11 mouse cellular contexts compared by ENCODE assay signal in the genomic region with DNA sequence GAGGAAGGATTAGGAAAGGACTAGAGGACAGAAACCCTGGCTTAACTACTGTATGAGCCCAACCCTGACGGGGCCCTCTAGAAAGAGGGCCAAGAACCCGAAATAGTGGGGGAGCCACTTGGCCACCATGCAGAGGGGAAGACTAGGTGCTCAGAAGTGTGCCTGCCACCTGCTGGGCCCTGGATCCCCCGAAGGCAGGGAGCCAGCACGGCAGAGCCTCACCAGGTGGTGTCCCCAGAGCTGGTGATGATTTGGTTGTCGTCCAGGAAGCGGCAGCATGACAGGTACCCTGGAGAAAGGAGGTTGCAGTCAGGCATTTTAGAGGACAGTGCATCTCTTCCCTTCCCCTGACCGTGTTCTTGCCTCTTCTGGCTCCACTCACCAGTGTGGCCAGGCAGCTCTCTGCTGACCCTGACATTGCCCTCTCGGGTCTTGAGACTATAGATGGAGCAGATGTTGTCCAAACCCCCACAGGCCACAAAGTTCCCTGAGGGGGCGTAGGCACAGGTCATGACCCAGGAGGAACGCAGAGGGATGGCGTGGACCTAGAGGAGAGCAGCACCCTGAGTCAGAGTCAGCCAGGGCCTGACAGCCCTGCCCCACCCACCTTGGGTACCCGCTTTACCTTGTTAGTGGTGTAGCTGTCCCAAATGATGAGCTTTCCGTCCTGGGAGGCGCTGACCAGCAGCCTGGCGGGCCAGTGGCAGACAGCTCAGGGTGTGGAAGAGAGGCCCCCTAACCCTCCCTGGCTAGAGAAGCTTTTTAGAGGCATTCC. TPM values are rescaled to one million over a fixed set of nuclear protein-coding genes. Genes with fewer than 3 reads are reported as not detected.
DNase-seq lines count a peak whose midpoint lies in the region; ATAC-seq lines count a peak whose summit lies in the region.
"Had no signal": no experiment of that assay in that cellular context is flagged by ENCODE, and none has a peak within 500 bp of the region (broad histone marks: within the 10 kb centered on the region; RNA-seq: fewer than 3 reads in every experiment).

No protein-coding gene starts in this region.

- H3K9me3 ChIP-seq in lung, embryonic 15.5 days = no peaks in the 10 kb centered on the region
- H3K9me3 ChIP-seq in limb, embryonic 10.5 days (replicated peaks) = no peaks in the 10 kb centered on the region
- H3K9me3 ChIP-seq in neural tube, embryonic 13.5 days = no peaks in the 10 kb centered on the region

- H3K36me3 ChIP-seq in lung, embryonic 15.5 days = peaks cover 55% of the 10 kb centered on the region
- peaks cover 62% of the 10 kb centered on the region for H3K36me3 ChIP-seq in limb, embryonic 10.5 days
- peaks cover 58% of the 10 kb centered on the region for H3K36me3 ChIP-seq in neural tube, embryonic 13.5 days

- no peaks in the 10 kb centered on the region for H3K27me3 ChIP-seq in lung, embryonic 15.5 days
- H3K27me3 ChIP-seq in limb, embryonic 10.5 days (ENCODE audit: low read depth, poor library complexity, severe bottlenecking) = no peaks in the 10 kb centered on the region
- H3K27me3 ChIP-seq in neural tube, embryonic 13.5 days = no peaks in the 10 kb centered on the region

- DNase-seq in cerebellum, adult 9-11 months = peak; percentile 69
- no peak for DNase-seq in cerebellum, postnatal 14 days
- DNase-seq in lung, postnatal 14 days = no peak
- no peak for DNase-seq in limb, embryonic 10.5 days (ENCODE audit: low spot score)
- DNase-seq in natural killer cell, adult 2 months (ENCODE audit: low spot score in 2 of 2) = no peak
- no peak for DNase-seq in spleen, adult 12 weeks (ENCODE audit: low spot score)
- DNase-seq: kidney, postnatal 36 days had no signal

- ATAC-seq in lung, embryonic 15.5 days (ENCODE audit: borderline replicate concordance, extremely low read depth, low FRiP score, low TSS enrichment) = no peak
- ATAC-seq in neural tube, embryonic 13.5 days (ENCODE audit: low read depth) = no peak

- peak overlapping the region; percentile 87; the same call in 1 of the 2 replicates for H3K4me3 ChIP-seq in lung, embryonic 15.5 days
- peak overlapping the region; percentile 77; the same call in 1 of the 2 replicates for H3K4me3 ChIP-seq in limb, embryonic 10.5 days
- H3K4me3 ChIP-seq in neural tube, embryonic 13.5 days = peak overlapping the region; percentile 89

- H3K9ac ChIP-seq in lung, embryonic 15.5 days = no peak overlapping the region
- H3K9ac ChIP-seq in neural tube, embryonic 13.5 days = peak overlapping the region; percentile 96

- 70% methylated on average over 15 of the region's 15 CpGs for WGBS in lung, embryonic 15.5 days
- WGBS in limb, embryonic 10.5 days = 77% methylated on average over 15 of the region's 15 CpGs
- 72% methylated on average over 15 of the region's 15 CpGs for WGBS in neural tube, embryonic 13.5 days

- H3K4me1 ChIP-seq in lung, embryonic 15.5 days = peaks cover 27% of the 10 kb centered on the region; the same call in 1 of the 2 replicates
- peaks cover 53% of the 10 kb centered on the region for H3K4me1 ChIP-seq in limb, embryonic 10.5 days
- peaks cover 47% of the 10 kb centered on the region for H3K4me1 ChIP-seq in neural tube, embryonic 13.5 days (replicated peaks)

- H3K27ac ChIP-seq in lung, embryonic 15.5 days = no peak overlapping the region
- H3K27ac ChIP-seq in limb, embryonic 10.5 days = no peak overlapping the region
- H3K27ac ChIP-seq in neural tube, embryonic 13.5 days (replicated peaks) = peak overlapping the region; percentile 97
- H3K27ac ChIP-seq: macrophage had no signal

- H3K4me2 ChIP-seq in lung, embryonic 15.5 days = 0 out of 2 replicates have a peak overlapping the region, but pooled peaks have one; percentile 96
- peak overlapping the region; percentile 96 for H3K4me2 ChIP-seq in neural tube, embryonic 13.5 days

RNA-seq across cellular contexts. Expression of gene Epo, which starts 3.6 kb away (rescaled TPM):
- 0.55 and 0.66 TPM in 2 replicates for polyA plus RNA-seq in lung, embryonic 15.5 days (2015; fragmentation: Nextera tagmentation; extraction: Ambion mirVana)
- polyA plus RNA-seq in limb, embryonic 10.5 days (2016; fragmentation: Nextera tagmentation; extraction: Ambion mirVana) = 1.5 and 2.4 TPM in 2 replicates
- polyA plus RNA-seq in neural tube, embryonic 13.5 days (2015; fragmentation: Nextera tagmentation; extraction: Ambion mirVana) = not detected in 2 replicates
- polyA plus RNA-seq: macrophage; small intestine, adult 2 months had no signal

RNA-seq across cellular contexts. Expression of gene Gnb2, which starts 3.9 kb away (rescaled TPM):
- polyA plus RNA-seq in lung, embryonic 15.5 days (2015; fragmentation: Nextera tagmentation; extraction: Ambion mirVana) = 414 and 437 TPM in 2 replicates
- 257 and 295 TPM in 2 replicates for polyA plus RNA-seq in limb, embryonic 10.5 days (2016; fragmentation: Nextera tagmentation; extraction: Ambion mirVana)
- polyA plus RNA-seq in neural tube, embryonic 13.5 days (2015; fragmentation: Nextera tagmentation; extraction: Ambion mirVana) = 486 and 510 TPM in 2 replicates

RNA-seq across cellular contexts. Expression of gene Gigyf1, which starts 11.1 kb away (rescaled TPM):
- polyA plus RNA-seq in lung, embryonic 15.5 days (2015; fragmentation: Nextera tagmentation; extraction: Ambion mirVana) = 11.8 and 12.1 TPM in 2 replicates
- 13.5 and 14.6 TPM in 2 replicates for polyA plus RNA-seq in limb, embryonic 10.5 days (2016; fragmentation: Nextera tagmentation; extraction: Ambion mirVana)
- polyA plus RNA-seq in neural tube, embryonic 13.5 days (2015; fragmentation: Nextera tagmentation; extraction: Ambion mirVana) = 16.9 and 17.3 TPM in 2 replicates

RNA-seq across cellular contexts. Expression of gene Actl6b, which starts 23.9 kb away (rescaled TPM):
- 0.24 and 0.71 TPM in 2 replicates for polyA plus RNA-seq in lung, embryonic 15.5 days (2015; fragmentation: Nextera tagmentation; extraction: Ambion mirVana)
- polyA plus RNA-seq in limb, embryonic 10.5 days (2016; fragmentation: Nextera tagmentation; extraction: Ambion mirVana) = not detected in 2 replicates
- 203 and 222 TPM in 2 replicates for polyA plus RNA-seq in neural tube, embryonic 13.5 days (2015; fragmentation: Nextera tagmentation; extraction: Ambion mirVana)
- polyA plus RNA-seq: macrophage had no signal

RNA-seq across cellular contexts. Expression of gene Pop7, which starts 27.1 kb away (rescaled TPM):
- polyA plus RNA-seq in lung, embryonic 15.5 days (2015; fragmentation: Nextera tagmentation; extraction: Ambion mirVana) = 54.1 and 58.4 TPM in 2 replicates
- 53.2 and 63.4 TPM in 2 replicates for polyA plus RNA-seq in limb, embryonic 10.5 days (2016; fragmentation: Nextera tagmentation; extraction: Ambion mirVana)
- 79.7 and 80.1 TPM in 2 replicates for polyA plus RNA-seq in neural tube, embryonic 13.5 days (2015; fragmentation: Nextera tagmentation; extraction: Ambion mirVana)
